Mouse (Mus musculus) thymus, postnatal 14 days (tissue): ENCODE results near the gene Dcps.

Experiments used
- DNase-seq: peaks from one replicate; pipeline ENCODE4 v3.0.0; 2021

Dcps gene

DNA sequence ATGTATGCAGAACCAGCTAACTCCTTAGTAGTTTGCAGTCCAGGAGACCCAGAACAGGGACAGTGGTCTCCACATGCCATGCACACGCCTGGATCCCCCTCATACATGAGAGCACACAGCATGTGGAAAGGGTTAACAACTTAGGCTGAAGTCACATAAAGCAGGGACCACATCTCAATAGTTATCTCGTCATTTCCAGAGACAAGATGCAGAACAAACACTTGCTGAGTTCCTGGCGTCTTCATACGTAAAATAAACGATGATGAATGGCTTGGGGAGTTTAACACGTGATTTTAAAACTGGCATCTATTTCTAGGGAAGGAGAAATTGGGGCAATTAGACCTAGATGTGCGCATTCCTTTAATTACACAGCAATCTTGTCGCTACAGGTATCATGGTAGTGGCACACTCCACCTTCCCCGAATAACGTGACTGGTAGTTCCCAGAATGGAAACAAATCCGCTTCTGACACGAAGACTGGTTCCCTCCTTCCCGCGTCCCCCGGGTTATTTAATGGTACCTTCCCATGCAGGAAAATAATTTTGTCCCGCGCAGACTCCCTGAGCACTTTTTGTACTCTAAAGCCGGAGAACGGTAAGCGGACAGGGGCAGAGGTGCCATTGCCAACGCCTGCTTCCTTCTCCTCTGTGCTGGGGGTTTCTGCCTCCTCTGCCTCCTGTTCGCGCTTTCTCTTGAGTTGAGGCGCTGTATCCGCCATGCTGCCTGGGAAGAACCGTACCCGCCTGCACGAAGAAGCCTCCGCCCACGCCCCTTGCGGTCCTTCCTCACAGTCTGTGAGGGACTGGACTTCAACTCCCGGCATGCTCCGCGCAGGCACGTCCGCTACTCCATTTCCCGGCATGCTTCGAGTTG is at the start of gene Dcps:
Dcps (minus strand) TSS at position 811 of the 873 bp plus-strand sequence.
- peak; percentile 98 for DNase-seq

DNA sequence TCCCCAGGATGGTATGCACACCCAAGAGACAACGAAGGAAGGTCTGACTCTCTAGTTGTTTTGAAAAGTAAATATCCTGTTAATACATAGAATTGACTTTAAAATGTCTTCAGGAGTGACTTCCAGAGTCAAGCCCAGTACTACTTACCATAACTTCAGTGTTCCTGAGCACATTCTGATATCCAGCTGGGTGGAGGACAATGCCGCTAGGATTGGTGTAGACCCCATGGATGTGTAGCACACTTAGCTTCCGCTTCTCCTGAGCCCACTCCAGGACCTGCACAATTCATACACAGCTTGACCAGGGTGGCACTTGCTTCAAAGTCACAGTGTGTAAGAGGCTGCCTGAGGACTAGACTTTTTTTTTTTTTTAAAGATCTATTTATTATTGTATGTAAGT is 47.6 kb upstream of the Dcps start:
- DNase-seq = no peak

GRCm38 (mm10) chr9:35217963-35218362 is 42.1 kb upstream of the Dcps start:
- DNase-seq = no peak

- no peak for DNase-seq
Observed at GRCm38 (mm10) chr9:35211573-35212511, 36.0 kb upstream of the Dcps start.

- peak; percentile 100 for DNase-seq
Observed at GRCm38 (mm10) chr9:35210542-35211474, 34.9 kb upstream of the Dcps start, which contains the start of gene Foxred1. Foxred1 (minus strand) TSS chr9:35211055.

- DNase-seq = no peak
Observed at GRCm38 (mm10) chr9:35204421-35204820, 28.6 kb upstream of the Dcps start.

DNA sequence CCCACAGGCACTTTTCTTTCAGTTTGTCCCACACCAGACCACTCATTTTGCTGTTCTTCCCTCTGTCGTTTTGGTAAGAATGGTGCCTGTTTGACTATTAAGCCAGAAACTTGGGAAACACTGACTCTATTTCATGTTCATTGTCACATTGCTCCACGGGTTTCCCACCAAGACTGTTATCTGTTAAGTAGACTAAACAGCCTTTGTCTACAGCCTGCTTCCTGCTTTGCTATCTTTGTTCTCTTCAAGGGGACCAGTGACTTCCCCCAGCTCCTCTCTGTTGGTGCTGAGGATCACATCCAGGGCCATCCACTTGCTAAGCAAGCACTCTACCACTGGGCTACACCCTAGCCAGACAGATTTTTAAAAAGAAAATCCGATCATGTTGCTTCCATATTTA is 27.7 kb upstream of the Dcps start:
- no peak for DNase-seq

DNA sequence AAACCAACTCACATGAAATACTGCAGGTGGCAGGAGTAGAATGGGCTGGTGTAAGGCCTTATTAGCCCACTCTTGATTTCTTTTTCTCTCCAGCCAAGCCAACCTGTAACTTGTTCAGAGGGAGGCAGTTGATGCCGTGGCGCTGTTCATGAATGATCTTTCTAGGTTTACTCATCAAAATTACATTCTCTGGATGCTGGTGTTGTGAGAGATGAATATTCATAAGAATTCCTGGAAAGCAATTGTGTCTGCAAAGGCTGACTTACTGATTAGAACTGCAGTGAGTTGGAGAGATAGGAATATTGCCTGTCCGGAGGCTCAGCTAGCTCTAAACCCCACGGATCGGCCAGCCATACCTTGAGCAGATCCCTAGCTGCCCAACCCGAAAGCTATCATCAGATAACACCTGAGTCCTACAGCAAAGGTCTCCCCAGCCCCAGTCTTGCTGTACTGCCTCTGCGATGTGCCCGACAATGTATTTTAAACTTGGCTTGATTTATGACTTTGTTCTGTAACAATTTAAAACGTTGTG is 24.7 kb upstream of the Dcps start:
- DNase-seq = no peak

DNA sequence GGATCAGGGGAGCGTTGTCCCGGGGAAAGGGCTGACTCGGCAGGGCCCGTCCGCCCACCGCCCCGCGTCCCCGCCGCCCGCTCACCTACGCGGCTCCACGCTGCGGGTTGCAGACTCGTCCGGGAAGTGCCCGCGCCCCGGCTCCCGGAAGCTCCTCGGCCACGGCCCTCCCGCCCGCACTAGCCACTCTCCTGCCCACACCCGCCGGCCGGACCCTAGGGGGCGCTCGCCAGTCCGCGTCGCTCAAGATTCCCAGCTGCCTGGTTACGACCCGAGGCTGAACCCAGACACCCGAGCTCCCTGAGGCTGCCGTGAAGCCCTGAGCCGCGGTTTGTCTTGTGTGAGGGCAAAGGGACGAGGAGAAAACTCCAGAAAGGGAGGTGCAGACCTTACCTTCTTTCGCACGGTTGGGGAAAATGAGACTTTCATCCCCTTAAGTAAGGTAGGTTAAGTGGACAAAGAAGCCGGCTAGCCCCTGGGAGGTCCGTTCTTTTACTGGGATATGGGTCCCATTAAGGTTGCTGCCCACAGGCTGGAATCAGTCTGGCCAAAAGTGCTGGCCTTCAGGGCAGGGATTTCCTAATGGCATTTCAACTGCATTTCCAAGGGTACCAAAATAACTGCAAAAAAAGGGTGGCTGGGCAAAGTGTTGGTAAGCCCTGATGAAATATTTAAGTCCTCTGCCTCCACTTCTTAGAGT is 24.1 kb upstream of the Dcps start, which contains the start of the genes Srpr and Tirap:
Srpr (plus strand) TSS at position 404 of the 700 bp plus-strand sequence.
Tirap (minus strand) TSS at position 520 of the 700 bp plus-strand sequence.
- peak; percentile 87 for DNase-seq

DNA sequence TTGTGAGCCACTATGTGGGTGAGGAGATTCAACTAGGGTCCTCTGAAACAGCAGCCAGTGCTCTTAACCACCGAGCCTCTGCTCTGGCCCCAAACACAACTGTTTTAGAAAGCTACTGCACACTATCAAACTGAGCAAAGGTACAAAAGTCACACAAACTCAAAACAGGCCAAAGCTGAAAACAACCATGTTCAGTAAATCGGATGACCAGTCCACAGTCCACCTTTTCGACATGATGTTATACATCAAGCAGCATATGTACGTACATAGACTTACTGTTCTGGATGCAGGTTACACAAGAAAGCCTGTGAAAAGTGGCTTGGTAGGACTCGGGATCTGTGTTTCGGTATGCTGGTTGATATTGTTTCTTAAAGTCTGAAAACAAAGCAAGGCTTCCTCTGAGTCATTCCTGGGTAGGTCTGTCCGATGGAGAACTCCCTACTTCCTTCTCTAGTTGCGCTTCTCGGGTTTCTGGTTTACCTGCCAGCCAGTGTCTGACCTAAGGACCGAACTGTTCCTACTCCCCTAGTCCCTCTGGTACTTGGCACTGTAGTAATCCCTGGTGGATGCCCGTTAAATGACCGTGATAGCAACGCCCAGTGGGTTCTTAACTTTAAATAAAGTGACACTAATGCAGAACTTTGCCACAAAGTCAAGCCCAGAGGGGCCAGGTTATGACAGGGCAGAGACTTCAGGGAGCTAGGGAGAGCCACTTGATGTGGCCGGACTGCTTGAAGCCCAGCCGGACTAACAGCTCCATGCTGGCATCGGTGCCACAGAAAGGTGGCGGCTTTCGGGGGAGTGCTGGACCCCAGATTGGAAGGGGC is 23.3 kb upstream of the Dcps start:
- no peak for DNase-seq

GRCm38 (mm10) chr9:35198351-35198750 is 22.5 kb upstream of the Dcps start:
- no peak for DNase-seq

GRCm38 (mm10) chr9:35197625-35198024 is 21.8 kb upstream of the Dcps start:
- DNase-seq = no peak

DNA sequence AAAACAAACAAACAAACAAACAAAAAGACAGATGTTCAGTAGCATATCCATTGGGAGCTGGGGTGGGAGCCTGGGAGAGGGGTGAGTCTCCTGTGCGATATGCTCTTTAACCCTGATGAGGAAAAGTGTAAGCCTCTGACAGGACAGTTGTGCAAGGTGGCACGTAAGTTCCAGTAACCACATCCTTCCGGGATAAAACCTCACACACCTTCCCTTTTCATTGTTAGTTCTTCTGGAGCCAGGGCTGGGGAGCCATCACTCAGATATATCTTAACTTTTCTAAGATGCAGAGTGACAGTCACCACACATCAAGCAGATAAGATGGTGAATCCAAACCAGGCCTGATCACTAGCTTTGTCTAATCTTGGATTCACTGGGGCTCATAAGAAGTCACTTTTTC is 18.2 kb upstream of the Dcps start:
- DNase-seq = no peak

- DNase-seq = no peak
Observed at GRCm38 (mm10) chr9:35192983-35193542, 17.2 kb upstream of the Dcps start.

- DNase-seq = no peak
Observed at GRCm38 (mm10) chr9:35188700-35189099, 12.8 kb upstream of the Dcps start.

GRCm38 (mm10) chr9:35187351-35187903 is 11.6 kb upstream of the Dcps start:
- DNase-seq = no peak

GRCm38 (mm10) chr9:35186430-35186829 is 10.6 kb upstream of the Dcps start:
- no peak for DNase-seq

GRCm38 (mm10) chr9:35183359-35183758 is 7.5 kb upstream of the Dcps start:
- DNase-seq = no peak

- no peak for DNase-seq
Observed at GRCm38 (mm10) chr9:35182832-35183231, 7.0 kb upstream of the Dcps start.
